Mouse (Mus musculus) lung, adult 2 months (tissue): ENCODE results near the gene Klhl5.

ENCODE experiments used
- CTCF ChIP-seq: fragments of 200-500 bp; IDR thresholded peaks from 2 replicates; pipeline ENCODE4 v1.5.1; 2011; ENCODE audit warnings: mild to moderate bottlenecking, low read length, control low read depth; ENCODE audit not compliant: insufficient read depth
- POLR2A ChIP-seq: fragments of 200-500 bp; IDR thresholded peaks from 2 replicates; pipeline ENCODE4 v1.6.1; 2011; ENCODE audit warnings: low read depth, mild to moderate bottlenecking, control low read depth, low read length, borderline replicate concordance; ENCODE audit errors: extremely low read depth

DNA sequence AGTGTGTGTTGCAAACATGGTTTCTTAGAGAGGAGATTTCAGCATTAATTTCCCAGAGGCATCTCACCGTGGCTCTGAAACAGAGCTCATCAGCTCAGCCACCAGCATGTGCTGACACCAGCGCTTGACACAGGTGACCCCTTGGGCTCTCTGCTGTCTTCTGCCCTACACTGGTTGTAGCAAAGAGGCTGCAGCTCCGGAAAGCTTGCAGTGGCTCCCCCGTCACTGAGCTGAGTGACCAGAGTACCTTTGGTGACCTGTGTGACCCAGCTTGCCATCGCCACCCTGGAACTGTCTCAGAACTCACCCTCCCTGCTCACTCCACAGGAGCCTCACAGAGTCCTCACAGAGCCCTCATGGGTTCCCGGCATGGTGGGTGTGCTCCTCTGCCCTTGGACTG, 34.9 kb downstream of the Klhl5 start:
- TF ChIP-seq POLR2A, result no peak
- no peak for TF ChIP-seq CTCF
